Mouse (Mus musculus) forelimb bud, embryonic 11.5 days (tissue): ENCODE measurements around the gene Aldoart2.
"Not testable (repeated sequence)": the region's sequence is repeated elsewhere in the genome, so short reads cannot be mapped to it uniquely, and the experiment has no call there.

Source experiments
- DNase-seq: peaks from one replicate; pipeline ENCODE4 v3.0.0-alpha.2; 2012; ENCODE audit warnings: low read depth, low spot score

Aldoart2 gene

GRCm38 (mm10) chr12:55573089-55573488, 8.1 kb downstream of the Aldoart2 start:
- DNase-seq, result no peak

GRCm38 (mm10) chr12:55573794-55574193, 8.8 kb downstream of the Aldoart2 start:
- peak; percentile 19 for DNase-seq

GRCm38 (mm10) chr12:55586936-55587335, 21.9 kb downstream of the Aldoart2 start:
- DNase-seq, result not testable (repeated sequence)

GRCm38 (mm10) chr12:55598537-55598886, 33.5 kb downstream of the Aldoart2 start:
- DNase-seq, result no peak

GRCm38 (mm10) chr12:55598887-55599561, 34.0 kb downstream of the Aldoart2 start, which contains the start of gene Insm2:
TSS of gene Insm2 (plus strand) at chr12:55599427.
- DNase-seq, result no peak

- DNase-seq, result peak; percentile 81
Observed at GRCm38 (mm10) chr12:55599639-55600502, 34.8 kb downstream of the Aldoart2 start.

GRCm38 (mm10) chr12:55600503-55600994, 35.5 kb downstream of the Aldoart2 start:
- DNase-seq, result no peak

GRCm38 (mm10) chr12:55604411-55604810, 39.4 kb downstream of the Aldoart2 start:
- no peak for DNase-seq

- no peak for DNase-seq
Observed at GRCm38 (mm10) chr12:55607902-55608301, 42.9 kb downstream of the Aldoart2 start.

GRCm38 (mm10) chr12:55610812-55611211, 45.8 kb downstream of the Aldoart2 start:
- DNase-seq, result no peak
